Mouse (Mus musculus) midbrain, embryonic 10.5 days (tissue): ENCODE results near the gene Bmpr1b. TPM values are rescaled to one million over a fixed set of nuclear protein-coding genes. Genes with fewer than 3 reads are reported as not detected.

ENCODE experiments used
- DNase-seq: peaks from one replicate; pipeline ENCODE4 v3.0.0-alpha.2; 2017; ENCODE audit warnings: low spot score
- H3K27ac ChIP-seq: fragments of 300-500 bp; sonication (generic); replicated peaks from 2 replicates; pipeline ENCODE4 v1.5.1; 2016; ENCODE audit warnings: mild to moderate bottlenecking
- H3K27me3 ChIP-seq: fragments of 300-500 bp; sonication (generic); 2 replicates; pipeline ENCODE4 v1.6.1; 2016; ENCODE audit warnings: low read depth, mild to moderate bottlenecking; ENCODE audit not compliant: poor library complexity, severe bottlenecking
- H3K36me3 ChIP-seq: fragments of 300-500 bp; sonication (generic); 2 replicates; pipeline ENCODE4 v1.6.1; 2016; ENCODE audit warnings: mild to moderate bottlenecking, moderate library complexity
- H3K4me1 ChIP-seq: fragments of 300-500 bp; sonication (generic); 2 replicates; pipeline ENCODE4 v1.6.1; 2016
- H3K4me3 ChIP-seq: fragments of 300-500 bp; sonication (generic); 2 replicates; pipeline ENCODE4 v1.5.1; 2016; ENCODE audit warnings: mild to moderate bottlenecking, moderate library complexity
- H3K9me3 ChIP-seq: fragments of 300-500 bp; sonication (generic); replicated peaks from 2 replicates; pipeline ENCODE4 v1.6.1; 2016; ENCODE audit warnings: mild to moderate bottlenecking
- WGBS: fragments of 180-500 bp; shearing (Covaris S2); methylation state at CpG from one replicate; pipeline ENCODE4 v1.1.7; 2016; 5-methylcytosine and 5-hydroxymethylcytosine counted together
- polyA plus RNA-seq: library from polyadenylated mRNA; unstranded; fragments of >200 nt; fragmentation: Nextera tagmentation; extraction: Ambion mirVana; gene quantifications from 2 replicates; pipeline ENCODE4 v1.2.1, GENCODE M21; 2016

The Bmpr1b gene
- polyA plus RNA-seq, 1 experiment from 2014 or later, result 5.5 TPM

- Histone ChIP-seq H3K4me3 (no peak overlapping the region), H3K9me3 (no peaks in the 10 kb centered on the region), H3K27ac (no peak overlapping the region), H3K4me1 (peaks cover 5% of the 10 kb centered on the region; the same call in 1 of the 2 replicates), H3K36me3 (no peaks in the 10 kb centered on the region), H3K27me3 (no peaks in the 10 kb centered on the region)
- no peak for DNase-seq
- WGBS, result 93% methylated on average over 8 of the region's 8 CpGs
These were observed 378.0 kb downstream of the Bmpr1b start for GRCm38 (mm10) chr3:141791026-141791780.

Other genes with a start within 250 kb of the Bmpr1b start
- 19.7 and 20.2 TPM in 2 replicates for gene Pdlim5, start 226.3 kb upstream of the Bmpr1b start, polyA plus RNA-seq